ENCODE assay signal across 13 mouse cellular contexts in genomic region chr10:85608550-85609278, GRCm38 (mm10).
DNase-seq lines count a peak whose midpoint lies in the region; ATAC-seq and TF ChIP-seq lines count a peak whose summit lies in the region.
"Had no signal": no experiment of that assay in that cellular context is flagged by ENCODE, and none has a peak within 500 bp of the region (broad histone marks: within the 10 kb centered on the region; RNA-seq: fewer than 3 reads in every experiment).

No protein-coding gene starts in this region.

- DNase-seq in layer of hippocampus, postnatal 36 days, result peak; percentile 72 to 81
- DNase-seq in right cerebral cortex, postnatal 25 days, result peak; percentile 65
- no peak for DNase-seq in c-Kit-positive CD71-positive TER-119-positive erythroid progenitor cells, embryonic 14.5 days (ENCODE audit: low spot score)
- DNase-seq in heart, adult 2 months, result no peak
- DNase-seq: kidney, adult 2 months had no signal

- intact Hi-C loops in heart, adult 2 months (cut with DNase I), result loop anchor here (5.0 kb wide), 1 partner anchor 136 kb away; no protein-coding TSS in a partner anchor

- peak; percentile 46; the same call in 1 of the 2 replicates for ATAC-seq in hindbrain, embryonic 16.5 days
- ATAC-seq in hindbrain, embryonic 13.5 days (ENCODE audit: low FRiP score), result no peak
- peak; percentile 82 for ATAC-seq in frontal cortex, adult (ENCODE audit: low TSS enrichment)
- no peak for ATAC-seq in heart, embryonic 11.5 days (replicated peaks; ENCODE audit: insufficient number of reproducible peaks, low FRiP score, low TSS enrichment)
- ATAC-seq: liver, embryonic 12.5 days had no signal

- no peak for TF ChIP-seq CTCF in heart, adult 2 months (IDR thresholded peaks at IDR 0.05)

- no peaks in the 10 kb centered on the region for H3K9me3 ChIP-seq in hindbrain, embryonic 16.5 days (ENCODE audit: control insufficient read depth, low read length)
- H3K9me3 ChIP-seq in hindbrain, embryonic 13.5 days, result no peaks in the 10 kb centered on the region
- no peaks in the 10 kb centered on the region for H3K9me3 ChIP-seq in heart, embryonic 11.5 days (replicated peaks; ENCODE audit: control insufficient read depth, low read length)
- H3K9me3 ChIP-seq: heart, embryonic 13.5 days; liver, embryonic 12.5 days had no signal

- no peak overlapping the region for H3K4me2 ChIP-seq in hindbrain, embryonic 16.5 days (ENCODE audit: low read length)
- H3K4me2 ChIP-seq in hindbrain, embryonic 13.5 days, result no peak overlapping the region
- H3K4me2 ChIP-seq in heart, embryonic 11.5 days, result no peak overlapping the region
- H3K4me2 ChIP-seq: heart, embryonic 13.5 days; liver, embryonic 12.5 days had no signal

- H3K27ac ChIP-seq in hindbrain, embryonic 16.5 days (ENCODE audit: low read depth, low read length), result no peak overlapping the region
- no peak overlapping the region for H3K27ac ChIP-seq in hindbrain, embryonic 13.5 days
- H3K27ac ChIP-seq in heart, embryonic 11.5 days (ENCODE audit: low read depth, low read length), result no peak overlapping the region
- H3K27ac ChIP-seq in heart, adult 2 months, result no peak overlapping the region
- H3K27ac ChIP-seq: heart, embryonic 13.5 days; liver, embryonic 12.5 days; macrophage had no signal

- 0 out of 2 replicates have a peak, but pooled peaks cover 2% of the 10 kb centered on the region for H3K4me1 ChIP-seq in hindbrain, embryonic 16.5 days (ENCODE audit: control insufficient read depth, insufficient read depth, low read depth, low read length)
- no peaks in the 10 kb centered on the region for H3K4me1 ChIP-seq in hindbrain, embryonic 13.5 days (replicated peaks)
- no peaks in the 10 kb centered on the region for H3K4me1 ChIP-seq in heart, embryonic 11.5 days (ENCODE audit: control insufficient read depth, insufficient read depth, low read length)
- no peaks in the 10 kb centered on the region for H3K4me1 ChIP-seq in heart, adult 2 months (ENCODE audit: control insufficient read depth, insufficient read depth, low read length)
- H3K4me1 ChIP-seq: heart, embryonic 13.5 days; liver, embryonic 12.5 days had no signal

- no peak for TF ChIP-seq POLR2A in heart, adult 2 months (IDR thresholded peaks at IDR 0.05; ENCODE audit: insufficient read depth, low read depth, low read length)

- no peak overlapping the region for H3K9ac ChIP-seq in hindbrain, embryonic 16.5 days (ENCODE audit: low read depth, low read length)
- H3K9ac ChIP-seq in hindbrain, embryonic 13.5 days, result no peak overlapping the region
- no peak overlapping the region for H3K9ac ChIP-seq in heart, embryonic 11.5 days (ENCODE audit: low read depth, low read length)
- H3K9ac ChIP-seq in heart, adult 2 months (ENCODE audit: low read depth, low read length), result no peak overlapping the region
- H3K9ac ChIP-seq: heart, embryonic 13.5 days; liver, embryonic 12.5 days had no signal

- no peaks in the 10 kb centered on the region for H3K27me3 ChIP-seq in hindbrain, embryonic 16.5 days (replicated peaks; ENCODE audit: control insufficient read depth, insufficient read depth, low read length)
- no peaks in the 10 kb centered on the region for H3K27me3 ChIP-seq in hindbrain, embryonic 13.5 days
- H3K27me3 ChIP-seq in heart, embryonic 11.5 days (ENCODE audit: control insufficient read depth, insufficient read depth, low read length), result no peaks in the 10 kb centered on the region
- H3K27me3 ChIP-seq in heart, adult 2 months (ENCODE audit: control insufficient read depth, insufficient read depth, low read length), result no peaks in the 10 kb centered on the region
- H3K27me3 ChIP-seq: heart, embryonic 13.5 days; liver, embryonic 12.5 days had no signal

- no peaks in the 10 kb centered on the region for H3K79me2 ChIP-seq in heart, adult 2 months (replicated peaks; ENCODE audit: control insufficient read depth, insufficient read depth, low read length)

- no peak overlapping the region for H3K4me3 ChIP-seq in hindbrain, embryonic 16.5 days (ENCODE audit: low read length)
- no peak overlapping the region for H3K4me3 ChIP-seq in hindbrain, embryonic 13.5 days
- H3K4me3 ChIP-seq in heart, embryonic 11.5 days (ENCODE audit: low read depth, low read length), result no peak overlapping the region
- no peak overlapping the region for H3K4me3 ChIP-seq in heart, adult 2 months
- H3K4me3 ChIP-seq: heart, embryonic 13.5 days; liver, embryonic 12.5 days; myocyte had no signal

- 69% methylated on average over 14 of the region's 14 CpGs for WGBS in hindbrain, embryonic 16.5 days
- 86% methylated on average over 14 of the region's 14 CpGs for WGBS in hindbrain, embryonic 13.5 days
- 77% methylated on average over 14 of the region's 14 CpGs for WGBS in heart, embryonic 11.5 days (ENCODE audit: insufficient replicate concordance)
- 79% methylated on average over 14 of the region's 14 CpGs for WGBS in heart, adult 2 months

- H3K36me3 ChIP-seq in hindbrain, embryonic 16.5 days (ENCODE audit: control insufficient read depth, insufficient read depth, low read length), result no peaks in the 10 kb centered on the region
- H3K36me3 ChIP-seq in hindbrain, embryonic 13.5 days, result no peaks in the 10 kb centered on the region
- H3K36me3 ChIP-seq in heart, embryonic 11.5 days (ENCODE audit: control insufficient read depth, insufficient read depth, low read length), result no peaks in the 10 kb centered on the region
- no peaks in the 10 kb centered on the region for H3K36me3 ChIP-seq in heart, adult 2 months (ENCODE audit: control insufficient read depth, insufficient read depth, low read length)
- H3K36me3 ChIP-seq: heart, embryonic 13.5 days; liver, embryonic 12.5 days had no signal

- no peak for TF ChIP-seq EP300 in heart, adult 2 months (IDR thresholded peaks at IDR 0.05; ENCODE audit: insufficient read depth, low read depth, low read length)

Comparison
In these comparisons a context has a peak if more than half of its experiments do, and no peak if none do; other contexts are left out.
1. ATAC-seq: peak in hindbrain, embryonic 16.5 days (single experiment) and frontal cortex, adult (single experiment); none in hindbrain, embryonic 13.5 days (single experiment) and heart, embryonic 11.5 days (single experiment).
2. DNase-seq: peak in layer of hippocampus, postnatal 36 days (2 of 2) and right cerebral cortex, postnatal 25 days (single experiment); none in c-Kit-positive CD71-positive TER-119-positive erythroid progenitor cells, embryonic 14.5 days (single experiment) and heart, adult 2 months (0 of 2).